Mouse (Mus musculus) liver, embryonic 12.5 days (tissue): ENCODE data around the gene Zfp146. TPM values are rescaled to one million over a fixed set of nuclear protein-coding genes. Genes with fewer than 3 reads are reported as not detected.

Experiments used
- ATAC-seq: fragments of 200-750 bp; cut with Nextera tagmentation; 2 replicates; pipeline ENCODE4 v1.8.0; 2017; ENCODE audit warnings: moderate number of reproducible peaks, mild to moderate bottlenecking, moderate library complexity
- H3K27ac ChIP-seq: fragments of 300-500 bp; sonication (generic); 2 replicates; pipeline ENCODE4 v1.5.1; 2016; ENCODE audit warnings: mild to moderate bottlenecking
- H3K27me3 ChIP-seq: fragments of 300-500 bp; sonication (generic); replicated peaks from 2 replicates; pipeline ENCODE4 v1.6.1; 2016; ENCODE audit warnings: mild to moderate bottlenecking, moderate library complexity
- H3K36me3 ChIP-seq: fragments of 300-500 bp; sonication (generic); 2 replicates; pipeline ENCODE4 v1.6.1; 2016; ENCODE audit warnings: mild to moderate bottlenecking, moderate library complexity
- H3K4me1 ChIP-seq: fragments of 300-500 bp; sonication (generic); 2 replicates; pipeline ENCODE4 v1.6.1; 2016
- H3K4me2 ChIP-seq: fragments of 300-500 bp; sonication (generic); 2 replicates; pipeline ENCODE4 v1.6.1; 2016; ENCODE audit warnings: mild to moderate bottlenecking, moderate library complexity
- H3K4me3 ChIP-seq: fragments of 300-500 bp; sonication (generic); 2 replicates; pipeline ENCODE4 v1.5.1; 2016; ENCODE audit warnings: mild to moderate bottlenecking, moderate library complexity
- H3K9ac ChIP-seq: fragments of 300-500 bp; sonication (generic); 2 replicates; pipeline ENCODE4 v1.6.1; 2016; ENCODE audit warnings: mild to moderate bottlenecking, moderate library complexity
- H3K9me3 ChIP-seq: fragments of 300-500 bp; sonication (generic); replicated peaks from 2 replicates; pipeline ENCODE4 v1.6.1; 2016; ENCODE audit warnings: mild to moderate bottlenecking, moderate library complexity
- WGBS: fragments of 180-500 bp; shearing (Covaris S2); methylation state at CpG from one replicate; pipeline ENCODE4 v1.1.7; 2016; ENCODE audit not compliant: insufficient replicate concordance; 5-methylcytosine and 5-hydroxymethylcytosine counted together
- polyA plus RNA-seq: library from polyadenylated mRNA; unstranded; fragments of >200 nt; fragmentation: Nextera tagmentation; extraction: Ambion mirVana; gene quantifications from 2 replicates; pipeline ENCODE4 v1.2.1, GENCODE M21; 2016

Zfp146 gene
- polyA plus RNA-seq, 1 experiment from 2014 or later, result 6.9 TPM

DNA sequence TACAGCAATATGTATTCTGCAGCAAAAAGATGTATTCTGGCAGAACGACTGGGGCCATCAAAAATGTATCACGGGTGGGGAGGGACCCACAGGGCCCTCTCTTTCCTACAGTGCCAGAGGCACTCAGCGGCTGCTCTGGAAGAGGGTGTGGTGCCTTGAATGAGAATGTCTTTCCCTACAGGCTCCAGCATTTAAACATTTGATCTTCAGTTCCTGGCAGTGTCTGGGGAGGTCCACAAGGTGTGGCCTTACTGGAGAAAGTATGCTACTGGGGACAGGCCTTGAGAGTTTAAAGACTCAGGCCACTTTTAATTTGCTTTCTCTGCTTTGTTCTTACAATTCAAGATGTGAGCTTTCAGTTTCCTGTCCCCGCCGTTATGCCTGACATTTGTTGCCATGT lies 53.5 kb downstream of the Zfp146 start:
- H3K9me3 ChIP-seq, result peaks cover 32% of the 10 kb centered on the region
- H3K36me3 ChIP-seq, result 0 out of 2 replicates have a peak, but pooled peaks cover 3% of the 10 kb centered on the region
- WGBS, result 81% methylated on average over 5 of the region's 5 CpGs
- no peaks in the 10 kb centered on the region for H3K27me3 ChIP-seq
- peaks cover 1% of the 10 kb centered on the region for H3K4me1 ChIP-seq
- no peak for ATAC-seq
- no peak overlapping the region for H3K9ac ChIP-seq
- H3K4me2 ChIP-seq, result no peak overlapping the region
- no peak overlapping the region for H3K4me3 ChIP-seq
- H3K27ac ChIP-seq, result no peak overlapping the region

Other genes starting within 250 kb of the Zfp146 start
- 3.6 and 4.8 TPM in 2 replicates for gene Zfp74, start 215.7 kb downstream of the Zfp146 start, polyA plus RNA-seq
- gene Zfp568, start 185.8 kb downstream of the Zfp146 start, polyA plus RNA-seq, result 13.4 and 14.2 TPM in 2 replicates
- 0.60 and 0.87 TPM in 2 replicates for gene Zfp14, start 118.4 kb downstream of the Zfp146 start, polyA plus RNA-seq
- gene Zfp82, start 96.8 kb downstream of the Zfp146 start, polyA plus RNA-seq, result 1.8 and 2.0 TPM in 2 replicates
- 0.41 and 0.99 TPM in 2 replicates for gene Gm26920, start 79.3 kb downstream of the Zfp146 start, polyA plus RNA-seq
- gene Zfp566, start 79.2 kb downstream of the Zfp146 start, polyA plus RNA-seq, result 3.0 and 3.3 TPM in 2 replicates
- 22.6 and 24.3 TPM in 2 replicates for gene Zfp260, start 75.0 kb downstream of the Zfp146 start, polyA plus RNA-seq
- 2.5 and 3.0 TPM in 2 replicates for gene Zfp382, start 47.8 kb downstream of the Zfp146 start, polyA plus RNA-seq
- 4.4 and 6.2 TPM in 2 replicates for gene Cox7a1, start 14.4 kb upstream of the Zfp146 start, polyA plus RNA-seq
- gene Capns1, start 29.1 kb upstream of the Zfp146 start, polyA plus RNA-seq, result 42.6 and 49.2 TPM in 2 replicates
- 73.4 and 79.5 TPM in 2 replicates for gene Polr2i, start 62.2 kb upstream of the Zfp146 start, polyA plus RNA-seq
- gene Tbcb, start 62.5 kb upstream of the Zfp146 start, polyA plus RNA-seq, result 75.0 and 77.3 TPM in 2 replicates
- gene Ovol3, start 66.0 kb upstream of the Zfp146 start, polyA plus RNA-seq, result not detected in 2 replicates
- 0.28 TPM in 1 of 2 replicates, not detected in the other for gene Thap8, start 110.3 kb upstream of the Zfp146 start, polyA plus RNA-seq
- gene Wdr62, start 110.7 kb upstream of the Zfp146 start, polyA plus RNA-seq, result 11.5 and 11.9 TPM in 2 replicates
- 3.2 and 4.8 TPM in 2 replicates for gene Clip3, start 122.0 kb upstream of the Zfp146 start, polyA plus RNA-seq
- gene Alkbh6, start 139.0 kb upstream of the Zfp146 start, polyA plus RNA-seq, result 24.2 and 24.5 TPM in 2 replicates
- gene Syne4, start 145.1 kb upstream of the Zfp146 start, polyA plus RNA-seq, result 11.7 and 12.1 TPM in 2 replicates
- 2.3 and 2.9 TPM in 2 replicates for gene E130208F15Rik, start 152.0 kb upstream of the Zfp146 start, polyA plus RNA-seq
- gene Sdhaf1, start 154.1 kb upstream of the Zfp146 start, polyA plus RNA-seq, result 8.1 and 8.2 TPM in 2 replicates
- gene Lrfn3, start 193.0 kb upstream of the Zfp146 start, polyA plus RNA-seq, result 1.9 and 2.1 TPM in 2 replicates
- gene Tyrobp, start 244.0 kb upstream of the Zfp146 start, polyA plus RNA-seq, result 51.1 and 52.7 TPM in 2 replicates